Mouse (Mus musculus): ENCODE results near the gene Ly86.

Gene Ly86

GRCm38 (mm10) chr13:37353868-37354267 is 8.9 kb downstream of the Ly86 start:
- no peak for DNase-seq (ENCODE audit: low spot score in 2 of 2)

- peak in 1 of 2 experiments; percentile 51 for DNase-seq (ENCODE audit: low spot score in 2 of 2)
These were observed 9.4 kb downstream of the Ly86 start for GRCm38 (mm10) chr13:37354432-37354831.

- peak in 1 of 2 experiments; percentile 57 for DNase-seq (ENCODE audit: low spot score in 2 of 2)
These were observed 10.8 kb downstream of the Ly86 start for GRCm38 (mm10) chr13:37355642-37356331.

GRCm38 (mm10) chr13:37356549-37356948 is 11.5 kb downstream of the Ly86 start:
- no peak for DNase-seq (ENCODE audit: low spot score in 2 of 2)

GRCm38 (mm10) chr13:37358112-37358511 is 13.1 kb downstream of the Ly86 start:
- no peak for DNase-seq (ENCODE audit: low spot score in 2 of 2)

- no peak for DNase-seq (ENCODE audit: low spot score in 2 of 2)
These were observed 16.2 kb downstream of the Ly86 start for GRCm38 (mm10) chr13:37361249-37361648.

GRCm38 (mm10) chr13:37364351-37364750 is 19.3 kb downstream of the Ly86 start:
- no peak for DNase-seq (ENCODE audit: low spot score in 2 of 2)

GRCm38 (mm10) chr13:37376411-37376810 is 31.4 kb downstream of the Ly86 start:
- DNase-seq (ENCODE audit: low spot score in 2 of 2): no peak

- peak; percentile 30 to 34 for DNase-seq (ENCODE audit: low spot score in 2 of 2)
These were observed 43.5 kb downstream of the Ly86 start for GRCm38 (mm10) chr13:37388222-37389202.

GRCm38 (mm10) chr13:37389296-37389695 is 44.3 kb downstream of the Ly86 start:
- DNase-seq (ENCODE audit: low spot score in 2 of 2): peak in 1 of 2 experiments; percentile 48

GRCm38 (mm10) chr13:37398791-37399190 is 53.8 kb downstream of the Ly86 start:
- DNase-seq (ENCODE audit: low spot score in 2 of 2): no peak

- no peak for DNase-seq (ENCODE audit: low spot score in 2 of 2)
These were observed 54.3 kb downstream of the Ly86 start for GRCm38 (mm10) chr13:37399340-37399739.

- DNase-seq (ENCODE audit: low spot score in 2 of 2): no peak
These were observed 57.4 kb downstream of the Ly86 start for GRCm38 (mm10) chr13:37402421-37402820.

GRCm38 (mm10) chr13:37403708-37404107 is 58.7 kb downstream of the Ly86 start:
- no peak for DNase-seq (ENCODE audit: low spot score in 2 of 2)

GRCm38 (mm10) chr13:37415696-37416095 is 70.7 kb downstream of the Ly86 start:
- DNase-seq (ENCODE audit: low spot score in 2 of 2): peak; percentile 63 to 79

GRCm38 (mm10) chr13:37423416-37423815 is 78.4 kb downstream of the Ly86 start:
- no peak for DNase-seq (ENCODE audit: low spot score in 2 of 2)

- DNase-seq (ENCODE audit: low spot score in 2 of 2): peak in 1 of 2 experiments; percentile 44
These were observed 79.9 kb downstream of the Ly86 start for GRCm38 (mm10) chr13:37424904-37425303.

GRCm38 (mm10) chr13:37425406-37425805 is 80.4 kb downstream of the Ly86 start:
- no peak for DNase-seq (ENCODE audit: low spot score in 2 of 2)

GRCm38 (mm10) chr13:37426578-37427336 is 81.7 kb downstream of the Ly86 start:
- no peak for DNase-seq (ENCODE audit: low spot score in 2 of 2)

- DNase-seq (ENCODE audit: low spot score in 2 of 2): no peak
These were observed 83.5 kb downstream of the Ly86 start for GRCm38 (mm10) chr13:37428496-37428895.

GRCm38 (mm10) chr13:37429661-37430271 is 84.8 kb downstream of the Ly86 start:
- DNase-seq (ENCODE audit: low spot score in 2 of 2): no peak
